Mouse (Mus musculus): Measurements from ENCODE around the gene Cdh3.

GRCm38 (mm10) chr8:106509079-106509780 lies 1.5 kb upstream of the Cdh3 start:
- TF ChIP-seq POLR2A (IDR thresholded peaks at IDR 0.05; ENCODE audit: low read depth, low read length) (no peak), CTCF (IDR thresholded peaks at IDR 0.05; ENCODE audit: extremely low read depth, insufficient read length, insufficient replicate concordance, low read depth, low read length) (no peak)

Measured in small intestine, adult 2 months (tissue).